Mouse (Mus musculus) liver, embryonic 12.5 days (tissue): ENCODE measurements around the gene Timm13. TPM values are rescaled to one million over a fixed set of nuclear protein-coding genes. Genes with fewer than 3 reads are reported as not detected.

Source experiments
- ATAC-seq: fragments of 200-750 bp; cut with Nextera tagmentation; 2 replicates; pipeline ENCODE4 v1.8.0; 2017; ENCODE audit warnings: moderate number of reproducible peaks, mild to moderate bottlenecking, moderate library complexity
- H3K27ac ChIP-seq: fragments of 300-500 bp; sonication (generic); 2 replicates; pipeline ENCODE4 v1.5.1; 2016; ENCODE audit warnings: mild to moderate bottlenecking
- H3K27me3 ChIP-seq: fragments of 300-500 bp; sonication (generic); replicated peaks from 2 replicates; pipeline ENCODE4 v1.6.1; 2016; ENCODE audit warnings: mild to moderate bottlenecking, moderate library complexity
- H3K36me3 ChIP-seq: fragments of 300-500 bp; sonication (generic); 2 replicates; pipeline ENCODE4 v1.6.1; 2016; ENCODE audit warnings: mild to moderate bottlenecking, moderate library complexity
- H3K4me1 ChIP-seq: fragments of 300-500 bp; sonication (generic); 2 replicates; pipeline ENCODE4 v1.6.1; 2016
- H3K4me2 ChIP-seq: fragments of 300-500 bp; sonication (generic); 2 replicates; pipeline ENCODE4 v1.6.1; 2016; ENCODE audit warnings: mild to moderate bottlenecking, moderate library complexity
- H3K4me3 ChIP-seq: fragments of 300-500 bp; sonication (generic); 2 replicates; pipeline ENCODE4 v1.5.1; 2016; ENCODE audit warnings: mild to moderate bottlenecking, moderate library complexity
- H3K9ac ChIP-seq: fragments of 300-500 bp; sonication (generic); 2 replicates; pipeline ENCODE4 v1.6.1; 2016; ENCODE audit warnings: mild to moderate bottlenecking, moderate library complexity
- H3K9me3 ChIP-seq: fragments of 300-500 bp; sonication (generic); replicated peaks from 2 replicates; pipeline ENCODE4 v1.6.1; 2016; ENCODE audit warnings: mild to moderate bottlenecking, moderate library complexity
- WGBS: fragments of 180-500 bp; shearing (Covaris S2); methylation state at CpG from one replicate; pipeline ENCODE4 v1.1.7; 2016; ENCODE audit not compliant: insufficient replicate concordance; 5-methylcytosine and 5-hydroxymethylcytosine counted together
- polyA plus RNA-seq: library from polyadenylated mRNA; unstranded; fragments of >200 nt; fragmentation: Nextera tagmentation; extraction: Ambion mirVana; gene quantifications from 2 replicates; pipeline ENCODE4 v1.2.1, GENCODE M21; 2016

Timm13 gene
- polyA plus RNA-seq, 1 experiment from 2014 or later = 301 TPM

DNA sequence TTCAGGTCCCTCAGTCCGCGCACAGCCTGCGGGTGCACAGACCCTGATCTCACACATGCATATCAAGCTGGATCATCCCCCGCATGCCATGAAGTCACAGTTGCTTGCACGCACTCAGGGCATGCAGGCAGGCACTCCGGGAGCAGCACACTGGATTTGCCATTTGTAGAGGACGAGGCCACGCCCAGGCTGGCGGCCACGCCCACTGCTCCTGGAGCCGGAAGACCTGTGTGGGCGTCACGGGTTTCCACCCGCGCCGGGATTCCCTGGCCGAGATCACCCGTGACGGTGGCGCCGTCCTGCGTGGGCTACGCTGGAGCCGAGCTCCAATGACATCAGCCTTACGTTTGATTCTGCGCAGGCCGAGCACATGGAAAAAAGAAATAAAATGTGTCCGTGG, 38.9 kb upstream of the Timm13 start:
- Histone ChIP-seq H3K4me3 (peak overlapping the region; percentile 49), H3K27ac (no peak overlapping the region), H3K4me1 (peaks cover 61% of the 10 kb centered on the region), H3K4me2 (peak overlapping the region; percentile 78), H3K9ac (peak overlapping the region; percentile 42), H3K9me3 (no peaks in the 10 kb centered on the region), H3K27me3 (peaks cover 68% of the 10 kb centered on the region), H3K36me3 (no peaks in the 10 kb centered on the region)
- 5% methylated on average over 28 of the region's 28 CpGs for WGBS
- peak; percentile 24 for ATAC-seq

- peaks cover 75% of the 10 kb centered on the region for H3K27me3 ChIP-seq
- peak overlapping the region; percentile 49 for H3K4me3 ChIP-seq
- H3K9ac ChIP-seq = no peak overlapping the region
- 0 out of 2 replicates have a peak, but pooled peaks have one; percentile 8 for ATAC-seq
- H3K36me3 ChIP-seq = no peaks in the 10 kb centered on the region
- no peaks in the 10 kb centered on the region for H3K9me3 ChIP-seq
- 12% methylated on average over 15 of the region's 15 CpGs for WGBS
- peaks cover 61% of the 10 kb centered on the region for H3K4me1 ChIP-seq
- H3K27ac ChIP-seq = no peak overlapping the region
- H3K4me2 ChIP-seq = peak overlapping the region; percentile 78
Observed at GRCm38 (mm10) chr10:80938831-80939550, 38.2 kb upstream of the Timm13 start.

GRCm38 (mm10) chr10:80937646-80938045, 36.9 kb upstream of the Timm13 start:
- no peak overlapping the region for H3K9ac ChIP-seq
- WGBS = 37% methylated on average over 8 of the region's 8 CpGs
- H3K4me1 ChIP-seq = peaks cover 72% of the 10 kb centered on the region
- ATAC-seq = no peak
- H3K4me2 ChIP-seq = no peak overlapping the region
- H3K9me3 ChIP-seq = no peaks in the 10 kb centered on the region
- no peak overlapping the region for H3K27ac ChIP-seq
- H3K36me3 ChIP-seq = no peaks in the 10 kb centered on the region
- peaks cover 83% of the 10 kb centered on the region for H3K27me3 ChIP-seq
- H3K4me3 ChIP-seq = no peak overlapping the region

DNA sequence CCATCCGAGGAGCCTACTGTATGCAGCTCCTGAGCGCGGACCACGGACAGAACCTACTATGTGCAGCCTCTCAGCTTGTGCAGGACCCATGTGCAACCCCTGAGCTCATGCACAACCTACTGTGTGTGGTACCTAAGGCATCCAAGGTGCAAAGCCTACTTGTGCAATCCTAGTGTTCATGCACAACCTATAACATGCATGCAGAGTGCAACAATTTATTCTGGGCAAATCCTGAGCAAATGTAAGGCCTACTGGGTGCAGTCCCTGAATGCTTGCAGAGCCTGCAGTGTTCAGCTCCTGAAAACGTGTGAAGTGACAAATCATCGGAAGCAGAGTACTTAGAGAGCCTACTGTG, 36.0 kb upstream of the Timm13 start:
- Histone ChIP-seq H3K4me1 (peaks cover 79% of the 10 kb centered on the region), H3K4me3 (peak overlapping the region; percentile 30), H3K9ac (no peak overlapping the region), H3K27ac (no peak overlapping the region), H3K27me3 (peaks cover 92% of the 10 kb centered on the region), H3K4me2 (peak overlapping the region; percentile 60), H3K36me3 (no peaks in the 10 kb centered on the region), H3K9me3 (no peaks in the 10 kb centered on the region)
- ATAC-seq = no peak
- 9% methylated on average over 6 of the region's 6 CpGs for WGBS

DNA sequence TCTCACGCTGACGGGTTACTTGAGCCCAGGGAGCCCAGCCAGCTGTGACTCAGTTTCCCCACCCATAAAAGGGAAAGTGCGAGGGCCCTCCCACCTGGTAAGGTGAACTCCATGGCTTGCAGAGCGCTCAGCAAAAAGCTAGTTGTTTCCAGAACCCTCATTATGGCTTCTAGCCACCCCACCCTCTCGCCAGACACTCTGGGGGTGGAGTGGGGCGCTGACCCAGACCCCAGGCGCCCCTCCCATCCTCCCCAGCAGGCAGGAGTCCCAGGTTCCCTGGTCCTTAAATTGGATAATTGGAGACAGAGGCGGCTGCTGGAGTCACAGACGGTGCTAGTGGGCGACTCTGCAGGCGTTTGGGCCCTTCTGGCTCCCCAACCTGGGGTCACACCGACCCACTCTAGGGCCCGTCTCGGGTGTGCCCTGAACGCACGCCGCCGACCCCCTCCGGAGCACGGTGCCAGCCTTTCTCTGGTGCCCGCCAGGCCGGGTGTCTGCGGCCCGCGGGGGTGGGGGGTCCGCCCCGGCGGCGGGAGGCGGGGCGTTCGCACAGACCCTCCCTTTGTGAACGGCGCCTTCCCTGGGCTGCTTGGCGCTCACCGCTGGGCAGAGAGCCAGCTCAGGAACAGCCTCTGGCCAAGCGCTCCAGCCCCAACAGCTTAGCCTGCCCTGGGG, 35.5 kb upstream of the Timm13 start:
- H3K4me1 ChIP-seq = peaks cover 81% of the 10 kb centered on the region
- no peak overlapping the region for H3K9ac ChIP-seq

DNA sequence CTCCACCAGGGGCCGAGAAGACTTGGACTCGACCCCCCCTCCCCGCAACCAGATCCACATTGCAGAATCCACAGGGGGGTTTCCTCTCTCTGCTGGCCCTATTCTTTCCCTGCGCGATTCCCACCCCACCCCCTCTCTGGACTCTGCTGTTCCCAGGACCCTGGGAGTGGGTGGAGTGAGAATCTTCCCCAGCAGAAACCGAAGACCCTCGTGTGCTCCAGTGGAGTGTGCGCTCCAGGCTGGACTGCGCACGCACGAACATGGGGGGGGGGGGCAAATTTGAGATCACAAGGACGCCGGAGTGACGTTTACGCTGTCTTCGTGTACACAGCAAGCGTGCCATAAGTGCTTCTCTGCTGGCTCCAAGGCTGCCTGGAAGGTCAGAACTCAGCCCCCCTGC, 34.9 kb upstream of the Timm13 start:
- WGBS = 9% methylated on average over 17 of the region's 17 CpGs
- peak overlapping the region; percentile 60 for H3K4me2 ChIP-seq
- no peak overlapping the region for H3K27ac ChIP-seq
- H3K4me1 ChIP-seq = peaks cover 81% of the 10 kb centered on the region
- no peaks in the 10 kb centered on the region for H3K9me3 ChIP-seq
- H3K4me3 ChIP-seq = no peak overlapping the region
- no peaks in the 10 kb centered on the region for H3K36me3 ChIP-seq
- H3K27me3 ChIP-seq = peaks cover 95% of the 10 kb centered on the region
- ATAC-seq = no peak
- no peak overlapping the region for H3K9ac ChIP-seq

More for the DNA sequence above, 35.5 kb upstream of the Timm13 start:
- 5% methylated on average over 37 of the region's 37 CpGs for WGBS
- H3K27ac ChIP-seq = no peak overlapping the region
- no peak for ATAC-seq
- H3K27me3 ChIP-seq = peaks cover 95% of the 10 kb centered on the region
- H3K4me2 ChIP-seq = peak overlapping the region; percentile 60
- H3K36me3 ChIP-seq = no peaks in the 10 kb centered on the region
- peak overlapping the region; percentile 30 for H3K4me3 ChIP-seq
- no peaks in the 10 kb centered on the region for H3K9me3 ChIP-seq

DNA sequence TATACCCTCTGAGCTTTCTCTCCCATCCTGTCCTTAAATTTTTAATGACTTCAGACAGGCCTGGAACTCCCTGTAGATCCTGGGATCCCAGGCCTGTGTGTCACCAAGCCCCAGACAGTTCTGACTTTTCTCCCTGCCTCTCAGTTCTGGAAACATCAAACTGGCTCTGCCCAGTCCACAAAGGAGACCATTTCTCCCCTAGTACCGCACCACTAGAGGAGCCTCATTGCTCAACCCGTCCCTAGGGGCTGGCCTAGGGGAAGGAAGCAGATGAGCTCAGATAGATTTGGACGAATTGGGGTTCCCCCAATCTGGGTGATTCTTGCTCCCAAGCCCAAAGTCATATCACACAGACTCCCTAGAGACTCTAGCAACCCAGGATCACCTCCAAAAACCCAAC, 34.5 kb upstream of the Timm13 start:
- ATAC-seq = no peak
- H3K9ac ChIP-seq = no peak overlapping the region
- H3K27ac ChIP-seq = no peak overlapping the region
- H3K4me2 ChIP-seq = 0 out of 2 replicates have a peak overlapping the region, but pooled peaks have one; percentile 60
- peaks cover 81% of the 10 kb centered on the region for H3K4me1 ChIP-seq
- no peaks in the 10 kb centered on the region for H3K9me3 ChIP-seq
- peaks cover 95% of the 10 kb centered on the region for H3K27me3 ChIP-seq
- no peak overlapping the region for H3K4me3 ChIP-seq
- 12% methylated on average over 3 of the region's 3 CpGs for WGBS
- H3K36me3 ChIP-seq = no peaks in the 10 kb centered on the region

GRCm38 (mm10) chr10:80934136-80934985, 33.6 kb upstream of the Timm13 start:
- Histone ChIP-seq H3K4me3 (no peak overlapping the region), H3K27me3 (peaks cover 95% of the 10 kb centered on the region), H3K4me1 (peaks cover 78% of the 10 kb centered on the region), H3K36me3 (no peaks in the 10 kb centered on the region), H3K9me3 (no peaks in the 10 kb centered on the region), H3K4me2 (peak overlapping the region; percentile 95; the same call in 1 of the 2 replicates), H3K27ac (no peak overlapping the region), H3K9ac (no peak overlapping the region)
- 48% methylated on average over 14 of the region's 14 CpGs for WGBS
- ATAC-seq = no peak

DNA sequence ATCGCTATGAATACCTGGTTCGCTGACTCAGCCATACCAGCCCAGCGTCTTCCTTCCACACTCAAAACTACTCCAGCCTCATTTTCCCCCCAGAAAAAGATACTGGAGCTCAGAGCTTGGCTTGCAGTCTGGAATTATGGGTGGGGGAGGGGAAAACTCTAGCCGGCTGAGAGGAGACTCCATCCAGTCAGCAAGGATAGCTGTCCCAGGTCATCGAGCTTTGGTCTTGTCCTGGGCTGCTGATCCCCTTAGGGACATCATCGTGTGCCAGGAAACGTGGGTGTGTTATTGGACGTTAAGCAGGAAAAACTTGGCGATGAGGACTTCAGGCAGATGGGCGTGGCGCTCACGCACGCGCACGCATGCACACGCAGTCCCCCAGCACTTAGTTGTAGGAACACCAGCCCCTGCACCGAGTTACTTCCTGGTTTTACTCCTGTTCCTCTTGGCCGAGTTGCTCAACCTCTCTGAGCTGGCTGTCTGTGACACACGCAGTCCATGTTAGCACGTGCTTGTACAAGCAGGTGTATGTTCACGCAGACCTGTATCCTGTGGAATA, 32.7 kb upstream of the Timm13 start:
- H3K27me3 ChIP-seq = peaks cover 94% of the 10 kb centered on the region
- H3K9ac ChIP-seq = no peak overlapping the region
- peak overlapping the region; percentile 55; the same call in 1 of the 2 replicates for H3K4me3 ChIP-seq
- H3K4me2 ChIP-seq = peak overlapping the region; percentile 95
- 3% methylated on average over 21 of the region's 21 CpGs for WGBS
- ATAC-seq = no peak
- no peaks in the 10 kb centered on the region for H3K36me3 ChIP-seq
- peaks cover 80% of the 10 kb centered on the region for H3K4me1 ChIP-seq
- no peak overlapping the region for H3K27ac ChIP-seq
- no peaks in the 10 kb centered on the region for H3K9me3 ChIP-seq

DNA sequence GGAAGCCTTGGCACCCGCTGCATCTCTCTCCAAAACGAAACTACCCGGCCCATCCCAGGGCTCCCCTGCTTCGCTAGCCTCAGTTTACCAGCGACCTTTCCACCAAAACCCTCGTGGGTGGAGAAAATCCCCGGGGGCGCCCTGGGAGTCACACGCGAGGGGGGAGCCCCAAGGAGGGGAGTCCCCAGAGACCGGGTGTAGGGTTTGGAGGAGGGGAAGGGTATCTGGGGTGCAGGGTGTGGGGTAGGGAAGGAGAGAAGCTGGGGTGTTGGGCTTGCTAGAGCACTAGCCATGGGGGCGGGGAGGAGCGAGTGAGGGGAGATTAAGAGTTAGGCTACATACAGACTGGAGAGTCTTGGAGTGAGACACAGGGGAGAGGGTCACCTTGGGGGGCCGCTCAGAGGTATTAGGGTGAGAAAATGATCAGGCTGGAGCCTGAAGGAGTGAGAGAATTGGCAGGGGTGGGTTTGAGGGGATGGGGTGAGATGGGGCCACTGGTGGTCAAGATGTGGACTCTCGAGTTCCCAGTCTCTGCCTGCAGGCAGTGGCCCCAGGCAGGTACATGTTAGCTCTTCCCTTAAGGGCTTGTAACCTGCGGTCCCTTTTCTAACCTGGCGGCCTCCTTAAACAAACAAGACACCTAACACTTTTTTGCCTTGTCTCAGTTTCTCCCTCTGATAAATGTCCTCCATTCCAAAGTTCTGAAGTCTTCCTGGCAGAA, 32.1 kb upstream of the Timm13 start:
- H3K4me3 ChIP-seq = peak overlapping the region; percentile 55
- ATAC-seq = no peak
- peak overlapping the region; percentile 46; the same call in 1 of the 2 replicates for H3K9ac ChIP-seq
- peak overlapping the region; percentile 95 for H3K4me2 ChIP-seq
- no peak overlapping the region for H3K27ac ChIP-seq
- H3K4me1 ChIP-seq = peaks cover 79% of the 10 kb centered on the region
- 1% methylated on average over 17 of the region's 17 CpGs for WGBS
- peaks cover 88% of the 10 kb centered on the region for H3K27me3 ChIP-seq
- no peaks in the 10 kb centered on the region for H3K9me3 ChIP-seq
- H3K36me3 ChIP-seq = no peaks in the 10 kb centered on the region

- peaks cover 72% of the 10 kb centered on the region for H3K4me1 ChIP-seq
- no peak overlapping the region for H3K27ac ChIP-seq
- WGBS = under 1% methylated on average over 20 of the region's 20 CpGs
- peak overlapping the region; percentile 46 for H3K9ac ChIP-seq
- peak overlapping the region; percentile 95 for H3K4me2 ChIP-seq
- H3K4me3 ChIP-seq = peak overlapping the region; percentile 55
- no peaks in the 10 kb centered on the region for H3K9me3 ChIP-seq
- peaks cover 81% of the 10 kb centered on the region for H3K27me3 ChIP-seq
- ATAC-seq = no peak
- no peaks in the 10 kb centered on the region for H3K36me3 ChIP-seq
Observed at GRCm38 (mm10) chr10:80932206-80932605, 31.4 kb upstream of the Timm13 start.
